Mouse (Mus musculus) C2C12 (cell line): ENCODE results near the gene Prr12. TPM values are rescaled to one million over a fixed set of nuclear protein-coding genes. Genes with fewer than 3 reads are reported as not detected.
"Not testable (repeated sequence)": the region's sequence is repeated elsewhere in the genome, so short reads cannot be mapped to it uniquely, and the experiment has no call there.

Source experiments
- H3K27me3 ChIP-seq: one replicate; pipeline ENCODE4 v1.6.1; 2011; ENCODE audit not compliant: control insufficient read depth, insufficient read depth, insufficient read length
- H3K36me3 ChIP-seq: one replicate; pipeline ENCODE4 v1.6.1; 2011; ENCODE audit not compliant: control insufficient read depth, insufficient read depth
- H3K4me3 ChIP-seq: one replicate; pipeline ENCODE4 v1.5.1; 2011; ENCODE audit warnings: mild to moderate bottlenecking, control low read depth; ENCODE audit not compliant: poor library complexity, insufficient read depth, severe bottlenecking
- H3K79me2 ChIP-seq: one replicate; pipeline ENCODE4 v1.6.1; 2011; ENCODE audit not compliant: control insufficient read depth, insufficient read depth
- H3K79me3 ChIP-seq: one replicate; pipeline ENCODE4 v1.6.1; 2011; ENCODE audit warnings: low read depth, control low read depth
- H3ac ChIP-seq: one replicate; pipeline ENCODE3; 2011; ENCODE audit warnings: low read depth; ENCODE audit not compliant: control insufficient read depth, insufficient read length
- CEBPB ChIP-seq: IDR thresholded peaks from one replicate; pipeline ENCODE4 v1.6.1; 2011; ENCODE audit warnings: low read depth, mild to moderate bottlenecking, control low read depth, moderate library complexity
- CTCF ChIP-seq: IDR thresholded peaks from one replicate; pipeline ENCODE4 v1.5.1; 2011; ENCODE audit not compliant: control insufficient read depth, insufficient read depth, insufficient read length
- FOSL1 ChIP-seq: IDR thresholded peaks from one replicate; pipeline ENCODE4 v1.8.0; 2011; ENCODE audit warnings: mild to moderate bottlenecking, low read length; ENCODE audit not compliant: poor library complexity, insufficient read depth, severe bottlenecking
- MAX ChIP-seq: IDR thresholded peaks from one replicate; pipeline ENCODE4 v1.6.1; 2011; ENCODE audit warnings: mild to moderate bottlenecking, control low read depth
- MYOD1 ChIP-seq: IDR thresholded peaks from one replicate; pipeline ENCODE4 v1.6.1; 2011; ENCODE audit warnings: low read depth; ENCODE audit not compliant: control insufficient read depth, insufficient read length
- MYOG ChIP-seq: IDR thresholded peaks from one replicate; pipeline ENCODE4 v1.6.1; 2011; ENCODE audit not compliant: control insufficient read depth, insufficient read length; ENCODE audit errors: extremely low read depth
- USF1 ChIP-seq: IDR thresholded peaks from one replicate; pipeline ENCODE4 v1.6.1; 2011; ENCODE audit warnings: low read depth, mild to moderate bottlenecking, control low read depth, moderate library complexity
- long read RNA-seq, 2 experiments: library from polyadenylated mRNA; unstranded; transcript quantifications; one replicate each; pipeline ENCODE4 v2.0.0; 2019 to 2020
- polyA plus RNA-seq: library from polyadenylated mRNA; unstranded; fragments of >200 nt; fragmentation: generic; extraction: Trizol; gene quantifications from one replicate; pipeline ENCODE4 v1.2.1, GENCODE M21; 2012; ENCODE audit warnings: missing spikeins

The Prr12 gene
- polyA plus RNA-seq: 14.2 TPM
- long read RNA-seq, experiment 1, partial matches to known transcripts: 3 of 3 reads
- long read RNA-seq, experiment 1, other reads (novel, unspliced or antisense): 0 of 3 reads
- long read RNA-seq, experiment 2, partial matches to known transcripts: 0 of 2 reads
- long read RNA-seq, experiment 2, other reads (novel, unspliced or antisense): 1 of 2 reads

- peaks cover 15% of the 10 kb centered on the region for H3K36me3 ChIP-seq
- H3ac ChIP-seq: peak within 1 kb of the TSS; percentile 92
- H3K27me3 ChIP-seq: no peaks in the 10 kb centered on the region
- H3K4me3 ChIP-seq: peak within 1 kb of the TSS; percentile 60
- H3K79me2 ChIP-seq: peaks cover 47% of the 10 kb centered on the region
- TF ChIP-seq MAX (no peak), MYOG (no peak), CEBPB (no peak), CTCF (no peak), USF1 (no peak), MYOD1 (no peak), FOSL1 (no peak)
- H3K79me3 ChIP-seq: peaks cover 18% of the 10 kb centered on the region
Observed at GRCm38 (mm10) chr7:45052862-45053116, at the start of gene Prr12. Gene Prr12, minus strand, starts transcription at chr7:45052881.

DNA sequence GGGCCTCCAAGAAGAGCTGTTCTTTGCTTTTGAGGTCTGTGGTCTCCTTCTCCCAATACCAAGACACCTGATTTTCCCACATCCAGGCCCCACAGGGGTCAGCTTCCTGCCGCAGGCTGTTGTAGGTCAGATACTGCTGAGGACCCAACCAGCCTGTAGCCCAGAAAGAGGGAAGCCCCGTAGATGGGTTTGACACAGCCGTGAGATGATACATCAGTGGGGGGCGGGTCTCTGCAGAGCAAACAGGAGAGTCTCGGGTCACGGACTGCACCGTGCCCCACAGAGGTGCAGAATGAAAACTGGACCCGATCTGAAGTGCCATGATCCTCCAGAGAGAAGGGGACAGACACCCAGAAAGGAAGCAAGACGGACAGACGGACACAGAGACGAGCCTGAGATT, 49.8 kb upstream of the Prr12 start:
- Histone ChIP-seq H3ac (no peak overlapping the region), H3K79me2 (no peaks in the 10 kb centered on the region), H3K36me3 (no peaks in the 10 kb centered on the region), H3K27me3 (no peaks in the 10 kb centered on the region), H3K4me3 (no peak overlapping the region), H3K79me3 (no peaks in the 10 kb centered on the region)
- TF ChIP-seq CEBPB (no peak), MYOD1 (no peak), CTCF (no peak), MAX (no peak), FOSL1 (no peak), MYOG (no peak), USF1 (no peak)

GRCm38 (mm10) chr7:45100046-45100445, 47.4 kb upstream of the Prr12 start:
- Histone ChIP-seq H3K27me3 (no peaks in the 10 kb centered on the region), H3K79me2 (no peaks in the 10 kb centered on the region), H3ac (no peak overlapping the region), H3K36me3 (no peaks in the 10 kb centered on the region), H3K79me3 (no peaks in the 10 kb centered on the region), H3K4me3 (no peak overlapping the region)
- TF ChIP-seq FOSL1: no peak
- TF ChIP-seq MYOG: no peak
- no peak for TF ChIP-seq MYOD1
- no peak for TF ChIP-seq CTCF
- TF ChIP-seq CEBPB: no peak
- no peak for TF ChIP-seq MAX
- TF ChIP-seq USF1: no peak

- TF ChIP-seq USF1 (no peak), MYOD1 (no peak), CTCF (no peak), FOSL1 (no peak)
- no peak overlapping the region for H3ac ChIP-seq
- no peak overlapping the region for H3K4me3 ChIP-seq
- H3K27me3 ChIP-seq: no peaks in the 10 kb centered on the region
- H3K79me3 ChIP-seq: no peaks in the 10 kb centered on the region
- H3K79me2 ChIP-seq: no peaks in the 10 kb centered on the region
- no peaks in the 10 kb centered on the region for H3K36me3 ChIP-seq
Observed at GRCm38 (mm10) chr7:45098541-45099240, 46.0 kb upstream of the Prr12 start.

DNA sequence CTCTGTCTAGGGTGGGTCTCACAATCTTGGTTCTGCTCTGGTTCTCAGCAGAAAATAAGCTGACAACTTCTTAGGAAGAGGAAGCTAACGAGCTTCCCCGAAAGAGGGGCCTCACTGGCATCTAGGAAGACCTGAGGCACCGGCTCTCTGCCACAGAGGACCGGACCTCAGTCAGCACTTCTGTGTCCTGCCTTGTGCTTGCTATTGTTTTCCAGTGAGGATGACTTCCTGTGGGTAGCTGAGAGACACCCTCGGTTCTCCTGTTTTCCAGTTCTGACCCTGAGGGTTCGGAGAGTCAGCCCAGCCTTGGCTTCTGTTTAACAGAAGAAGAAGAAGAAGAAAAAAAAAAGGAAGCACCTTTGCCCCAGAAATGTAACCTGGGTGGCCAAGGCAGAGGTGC, 44.8 kb upstream of the Prr12 start:
- H3K36me3 ChIP-seq: no peaks in the 10 kb centered on the region
- H3K27me3 ChIP-seq: no peaks in the 10 kb centered on the region
- H3K79me3 ChIP-seq: no peaks in the 10 kb centered on the region
- no peaks in the 10 kb centered on the region for H3K79me2 ChIP-seq
- no peak overlapping the region for H3ac ChIP-seq
- H3K4me3 ChIP-seq: no peak overlapping the region
- TF ChIP-seq MYOD1: no peak
- no peak for TF ChIP-seq MAX
- no peak for TF ChIP-seq USF1
- TF ChIP-seq CEBPB: no peak
- no peak for TF ChIP-seq MYOG
- no peak for TF ChIP-seq CTCF
- TF ChIP-seq FOSL1: no peak

GRCm38 (mm10) chr7:45095965-45096364, 43.3 kb upstream of the Prr12 start:
- H3K79me3 ChIP-seq, H3K4me3 ChIP-seq, H3ac ChIP-seq, H3K36me3 ChIP-seq, H3K27me3 ChIP-seq, H3K79me2 ChIP-seq: not testable (repeated sequence)
